Mouse (Mus musculus) thymus, adult 2 months (tissue): ENCODE measurements around the gene Rras. TPM values are rescaled to one million over a fixed set of nuclear protein-coding genes. Genes with fewer than 3 reads are reported as not detected.

Experiments
- DNase-seq: peaks from one replicate; pipeline ENCODE4 v3.0.0; 2021
- H3K27ac ChIP-seq: fragments of 200-500 bp; 2 replicates; pipeline ENCODE4 v1.5.1; 2012; ENCODE audit warnings: low read length, control low read depth; ENCODE audit not compliant: control insufficient read depth, insufficient read depth
- H3K27me3 ChIP-seq: fragments of 200-500 bp; 2 replicates; pipeline ENCODE4 v1.6.1; 2012; ENCODE audit warnings: mild to moderate bottlenecking, low read length, moderate library complexity, mixed read lengths; ENCODE audit not compliant: control insufficient read depth, insufficient read depth
- H3K36me3 ChIP-seq: fragments of 200-500 bp; 2 replicates; pipeline ENCODE4 v1.6.1; 2012; ENCODE audit warnings: mild to moderate bottlenecking, low read length, moderate library complexity; ENCODE audit not compliant: control insufficient read depth, insufficient read depth
- H3K4me1 ChIP-seq: fragments of 200-500 bp; replicated peaks from 2 replicates; pipeline ENCODE4 v1.6.1; 2012; ENCODE audit warnings: low read length; ENCODE audit not compliant: control insufficient read depth, insufficient read depth
- H3K4me3 ChIP-seq: fragments of 200-500 bp; 2 replicates; pipeline ENCODE4 v1.5.1; 2012; ENCODE audit warnings: mild to moderate bottlenecking, low read length, control low read depth, moderate library complexity; ENCODE audit not compliant: control insufficient read depth, insufficient read depth
- CTCF ChIP-seq: fragments of 200-500 bp; IDR thresholded peaks from 2 replicates; pipeline ENCODE4 v1.5.1; 2012; ENCODE audit warnings: mild to moderate bottlenecking, control low read depth, low read length, moderate library complexity, borderline replicate concordance; ENCODE audit not compliant: control insufficient read depth, poor library complexity, insufficient read depth; ENCODE audit errors: extremely low read depth
- POLR2A ChIP-seq: fragments of 200-500 bp; IDR thresholded peaks from 2 replicates; pipeline ENCODE4 v1.6.1; 2012; ENCODE audit warnings: mild to moderate bottlenecking, low read length, control low read depth, moderate library complexity; ENCODE audit not compliant: control insufficient read depth, poor library complexity, insufficient read depth; ENCODE audit errors: extremely low read depth
- WGBS: fragments of 180-500 bp; shearing (Covaris S2); methylation state at CpG from one replicate; pipeline ENCODE4 v1.1.7; 2018; 5-methylcytosine and 5-hydroxymethylcytosine counted together
- polyA plus RNA-seq: library from polyadenylated mRNA; depleted of rRNA; stranded (reverse); fragments of >200 nt; gene quantifications from 2 replicates; pipeline ENCODE4 v1.2.3, GENCODE M21; 2012

The Rras gene
- polyA plus RNA-seq, 1 experiment: 62.3 TPM

DNA sequence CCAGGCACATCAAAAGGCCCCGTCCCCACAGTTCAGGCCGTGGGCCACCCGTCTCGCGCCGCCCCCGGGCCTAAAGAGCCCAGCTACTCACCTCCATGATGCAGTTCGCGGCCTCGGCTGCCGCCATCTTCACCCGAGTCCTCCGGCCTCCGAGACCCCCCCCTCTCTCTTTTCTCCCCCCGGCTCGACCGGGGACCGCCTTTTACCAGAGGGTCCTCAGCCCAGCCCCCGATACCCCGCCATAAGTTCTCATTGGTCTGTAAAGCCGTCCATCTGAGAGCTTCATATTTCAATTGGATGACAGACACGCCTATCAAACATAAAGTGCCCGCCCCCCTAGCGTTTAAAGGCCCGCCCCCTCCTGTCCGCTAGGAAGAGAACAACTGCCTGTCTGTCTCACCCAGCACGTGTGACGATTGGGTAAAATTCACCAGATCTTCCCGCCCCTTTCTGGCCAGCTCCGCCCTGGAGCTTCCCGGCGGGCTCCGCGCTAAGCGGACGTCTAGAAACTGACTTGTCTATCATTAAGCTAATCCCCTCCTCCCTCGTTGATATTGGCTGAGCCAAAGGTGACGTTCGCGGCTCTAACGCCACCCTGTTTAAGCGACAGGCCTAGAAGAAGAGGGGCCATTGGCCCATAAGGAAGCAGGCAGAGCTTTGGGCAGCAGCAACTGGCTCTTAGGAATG, 31.4 kb upstream of the Rras start, which contains the start of gene Prmt1:
Prmt1 (minus strand) TSS at position 377 of the 687 bp plus-strand sequence.
- TF ChIP-seq CTCF (peak; percentile 26; the same call in 1 of the 2 replicates), POLR2A (peak; percentile 76)
- peak within 1 kb of the TSS; percentile 98 for H3K4me3 ChIP-seq
- H3K27ac ChIP-seq: peak within 1 kb of the TSS; percentile 66
- DNase-seq: peak; percentile 98
- peaks cover 9% of the 10 kb centered on the region for H3K36me3 ChIP-seq
- H3K27me3 ChIP-seq: no peaks in the 10 kb centered on the region
- peaks cover 17% of the 10 kb centered on the region for H3K4me1 ChIP-seq
- WGBS: under 1% methylated on average over 42 of the region's 42 CpGs

- Histone ChIP-seq H3K27ac (peak overlapping the region; percentile 66), H3K4me3 (peak overlapping the region; percentile 64), H3K4me1 (peaks cover 17% of the 10 kb centered on the region), H3K27me3 (no peaks in the 10 kb centered on the region), H3K36me3 (peaks cover 6% of the 10 kb centered on the region)
- DNase-seq: no peak
- under 1% methylated on average over 29 of the region's 29 CpGs for WGBS
- TF ChIP-seq POLR2A (no peak; the same call in 1 of the 2 replicates), CTCF (no peak)
Observed at GRCm38 (mm10) chr7:44986879-44987718, 30.7 kb upstream of the Rras start.

DNA sequence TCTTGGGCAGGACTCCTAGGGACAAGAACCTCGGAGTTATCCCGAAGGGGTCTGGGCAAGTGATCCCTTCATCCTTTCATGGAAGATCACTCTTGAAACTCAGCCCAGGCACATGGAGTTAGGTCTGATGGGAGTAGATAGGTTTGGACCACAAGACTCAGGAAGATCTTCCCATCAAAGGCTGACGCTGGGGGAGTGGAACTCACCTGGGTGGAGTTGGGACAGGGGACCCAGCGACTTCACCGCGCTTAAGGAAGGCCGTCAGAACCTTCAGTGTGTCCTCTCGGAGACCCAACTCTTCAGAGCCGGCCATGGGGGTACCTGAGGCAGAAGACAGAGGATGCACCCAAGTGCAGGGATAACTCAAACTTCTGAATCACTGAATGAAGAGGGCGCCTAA, 21.1 kb upstream of the Rras start:
- WGBS: 11% methylated on average over 10 of the region's 10 CpGs
- no peak for DNase-seq
- Histone ChIP-seq H3K36me3 (peaks cover 21% of the 10 kb centered on the region), H3K4me1 (peaks cover 20% of the 10 kb centered on the region), H3K27ac (no peak overlapping the region), H3K4me3 (peak overlapping the region; percentile 53), H3K27me3 (no peaks in the 10 kb centered on the region)
- TF ChIP-seq CTCF: no peak
- TF ChIP-seq POLR2A: no peak

- H3K36me3 ChIP-seq: peaks cover 26% of the 10 kb centered on the region
- WGBS: under 1% methylated on average over 43 of the region's 43 CpGs
- H3K4me1 ChIP-seq: peaks cover 20% of the 10 kb centered on the region
- H3K4me3 ChIP-seq: peak within 1 kb of the TSS; percentile 53
- peak; percentile 98 for DNase-seq
- H3K27ac ChIP-seq: peak within 1 kb of the TSS; percentile 81
- no peak for TF ChIP-seq CTCF
- peak; percentile 77 for TF ChIP-seq POLR2A
- H3K27me3 ChIP-seq: no peaks in the 10 kb centered on the region
Observed at GRCm38 (mm10) chr7:44997231-44997939, 20.4 kb upstream of the Rras start, which contains the start of gene Irf3. TSS of gene Irf3 (plus strand) at chr7:44997648.

GRCm38 (mm10) chr7:44997940-44998428, 19.8 kb upstream of the Rras start:
- no peak for DNase-seq
- Histone ChIP-seq H3K36me3 (peaks cover 32% of the 10 kb centered on the region), H3K4me3 (peak overlapping the region; percentile 53), H3K4me1 (peaks cover 20% of the 10 kb centered on the region), H3K27me3 (no peaks in the 10 kb centered on the region), H3K27ac (peak overlapping the region; percentile 81)
- TF ChIP-seq POLR2A (no peak), CTCF (no peak)
- WGBS: under 1% methylated on average over 15 of the region's 15 CpGs

- TF ChIP-seq CTCF (no peak), POLR2A (no peak)
Observed at GRCm38 (mm10) chr7:44998501-44998955, 19.2 kb upstream of the Rras start, which contains the start of gene Bcl2l12. TSS of gene Bcl2l12 (minus strand) at chr7:44998712.

More at GRCm38 (mm10) chr7:44998501-44998955, 19.2 kb upstream of the Rras start, which contains the start of gene Bcl2l12:
- DNase-seq: no peak
- H3K4me1 ChIP-seq: peaks cover 20% of the 10 kb centered on the region
- peak within 1 kb of the TSS; percentile 81 for H3K27ac ChIP-seq
- under 1% methylated on average over 18 of the region's 18 CpGs for WGBS
- no peaks in the 10 kb centered on the region for H3K27me3 ChIP-seq
- peaks cover 37% of the 10 kb centered on the region for H3K36me3 ChIP-seq
- peak within 1 kb of the TSS; percentile 53 for H3K4me3 ChIP-seq
